Mouse (Mus musculus) ES-Bruce4 (cell line): Measurements from ENCODE around the gene Map3k19. TPM values are rescaled to one million over a fixed set of nuclear protein-coding genes. Genes with fewer than 3 reads are reported as not detected.

Source experiments
- H3K27ac ChIP-seq: 2 replicates; pipeline ENCODE4 v1.5.1; 2012; ENCODE audit warnings: low read length, inconsistent platforms; ENCODE audit not compliant: insufficient read depth
- H3K27me3 ChIP-seq: 2 replicates; pipeline ENCODE4 v1.6.1; 2012; ENCODE audit warnings: mild to moderate bottlenecking, low read length, inconsistent platforms; ENCODE audit not compliant: control insufficient read depth, poor library complexity, insufficient read depth, severe bottlenecking
- H3K36me3 ChIP-seq: 2 replicates; pipeline ENCODE4 v1.6.1; 2012; ENCODE audit warnings: inconsistent platforms, mild to moderate bottlenecking, low read length, moderate library complexity; ENCODE audit not compliant: control insufficient read depth, poor library complexity, insufficient read depth, severe bottlenecking
- H3K4me1 ChIP-seq: one replicate; pipeline ENCODE4 v1.8.1; 2011; ENCODE audit warnings: low read length; ENCODE audit not compliant: control insufficient read depth, insufficient read depth
- H3K4me3 ChIP-seq: 2 replicates; pipeline ENCODE4 v1.5.1; 2011; ENCODE audit warnings: low read depth, mild to moderate bottlenecking, low read length
- H3K9ac ChIP-seq: 2 replicates; pipeline ENCODE4 v1.6.1; 2012; ENCODE audit warnings: low read depth, mild to moderate bottlenecking, inconsistent platforms; ENCODE audit not compliant: poor library complexity, severe bottlenecking
- H3K9me3 ChIP-seq: replicated peaks from 2 replicates; pipeline ENCODE4 v1.6.1; 2012; ENCODE audit warnings: mild to moderate bottlenecking, low read length, inconsistent platforms; ENCODE audit not compliant: control insufficient read depth, poor library complexity, insufficient read depth, severe bottlenecking
- CTCF ChIP-seq: IDR thresholded peaks from one replicate; pipeline ENCODE4 v1.8.1; 2011; ENCODE audit warnings: low read depth, low read length
- EP300 ChIP-seq: IDR thresholded peaks from 2 replicates; pipeline ENCODE4 v1.6.1; 2011; ENCODE audit warnings: low read depth, low read length; ENCODE audit not compliant: insufficient read depth
- POLR2A ChIP-seq: IDR thresholded peaks from one replicate; pipeline ENCODE4 v1.8.1; 2011; ENCODE audit warnings: low read length; ENCODE audit not compliant: insufficient read depth
- polyA plus RNA-seq: library from polyadenylated mRNA; stranded (reverse); fragments of >200 nt; gene quantifications from 2 replicates; pipeline ENCODE4 v1.2.4, GENCODE M21; 2011; ENCODE audit warnings: low read depth; ENCODE audit not compliant: missing spikeins, insufficient read depth, insufficient read length

The Map3k19 gene
- polyA plus RNA-seq, 1 experiment = not detected

DNA sequence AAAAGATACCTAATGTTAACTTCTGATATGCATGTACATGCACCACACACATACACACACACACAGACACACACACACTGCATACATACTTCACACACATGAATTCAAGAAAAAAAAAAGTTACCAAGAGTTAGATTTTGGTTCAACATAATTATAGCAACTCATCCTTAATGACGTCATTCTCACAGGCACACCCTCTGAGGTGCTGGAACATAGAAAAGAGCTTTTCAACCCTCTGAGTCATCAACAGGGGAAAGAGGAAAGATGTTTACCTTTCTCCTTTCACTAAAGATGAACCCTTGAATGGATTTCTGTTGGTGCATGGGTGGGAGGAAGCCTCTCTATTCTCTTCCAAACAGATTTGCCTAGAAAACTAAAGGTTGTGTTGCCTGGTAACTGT, 16.2 kb downstream of the Map3k19 start:
- TF ChIP-seq EP300 = no peak
- Histone ChIP-seq H3K4me3 (no peak overlapping the region), H3K27ac (no peak overlapping the region), H3K36me3 (no peaks in the 10 kb centered on the region), H3K27me3 (no peaks in the 10 kb centered on the region), H3K9ac (no peak overlapping the region), H3K9me3 (no peaks in the 10 kb centered on the region), H3K4me1 (no peaks in the 10 kb centered on the region)

DNA sequence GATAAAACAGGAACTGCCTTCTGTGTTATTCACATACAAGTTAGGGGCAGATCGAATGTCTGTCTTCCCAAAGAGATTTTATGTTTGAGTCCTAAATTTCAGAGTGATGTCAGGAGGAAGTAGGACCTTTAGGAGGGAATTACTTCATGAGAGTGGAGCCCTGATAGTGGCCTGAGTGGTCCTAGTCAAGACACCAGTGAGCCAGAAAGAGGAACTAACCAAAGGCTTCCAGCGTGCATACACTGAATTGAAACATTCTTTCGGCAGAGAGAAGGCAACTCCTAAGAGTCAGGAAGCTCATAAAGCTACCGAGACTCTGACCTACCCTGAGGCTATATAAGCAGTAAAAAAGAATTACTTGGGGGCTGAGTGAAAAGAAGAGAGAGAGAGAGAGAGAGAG, 18.2 kb downstream of the Map3k19 start:
- TF ChIP-seq POLR2A (no peak), EP300 (no peak), CTCF (no peak)
- H3K4me3 ChIP-seq = no peak overlapping the region
- H3K36me3 ChIP-seq = no peaks in the 10 kb centered on the region
- H3K4me1 ChIP-seq = no peaks in the 10 kb centered on the region
- no peaks in the 10 kb centered on the region for H3K27me3 ChIP-seq
- H3K27ac ChIP-seq = no peak overlapping the region
- H3K9ac ChIP-seq = no peak overlapping the region
- H3K9me3 ChIP-seq = no peaks in the 10 kb centered on the region

DNA sequence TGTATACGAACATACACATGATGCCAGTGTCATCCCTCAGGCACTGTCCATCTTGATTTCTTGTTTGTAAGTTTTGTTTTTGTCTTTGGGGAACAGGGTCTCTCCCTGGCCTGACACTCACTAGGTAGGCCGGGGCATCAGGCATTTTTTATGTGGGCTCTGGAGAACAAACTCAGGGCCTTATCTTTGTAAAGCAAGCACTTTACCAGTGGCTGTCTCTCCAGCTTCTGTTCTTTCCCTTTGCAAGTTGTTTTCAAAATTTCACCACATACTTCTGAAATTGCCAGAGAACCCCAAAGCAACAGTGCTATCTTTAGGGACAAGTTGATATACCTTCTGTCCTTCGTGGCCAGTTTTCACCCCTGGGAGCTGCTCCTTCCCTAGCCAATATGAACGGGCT, 20.6 kb downstream of the Map3k19 start:
- TF ChIP-seq CTCF (no peak), EP300 (no peak), POLR2A (no peak)
- no peaks in the 10 kb centered on the region for H3K4me1 ChIP-seq
- no peaks in the 10 kb centered on the region for H3K36me3 ChIP-seq
- H3K9ac ChIP-seq = no peak overlapping the region
- H3K9me3 ChIP-seq = no peaks in the 10 kb centered on the region
- H3K4me3 ChIP-seq = no peak overlapping the region
- no peak overlapping the region for H3K27ac ChIP-seq
- no peaks in the 10 kb centered on the region for H3K27me3 ChIP-seq

DNA sequence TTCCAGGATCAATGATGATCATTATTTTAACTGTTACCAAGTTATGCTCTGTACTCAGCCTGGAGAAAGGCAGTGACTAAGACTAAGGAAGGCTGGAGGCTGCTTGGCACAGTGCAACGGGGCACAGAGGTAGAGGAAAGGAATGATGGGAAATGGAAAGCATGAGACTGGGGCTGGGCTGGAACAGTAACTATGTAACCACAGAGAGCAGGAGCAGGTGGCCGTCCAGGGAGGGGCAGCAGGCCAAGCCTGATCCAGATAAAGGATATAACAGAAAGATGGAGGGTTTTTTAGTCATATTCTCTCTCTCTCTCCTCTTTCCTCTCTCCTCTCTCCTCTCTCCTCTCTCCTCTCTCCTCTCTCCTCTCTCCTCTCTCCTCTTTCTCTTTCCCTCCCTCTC, 21.1 kb downstream of the Map3k19 start:
- Histone ChIP-seq H3K27me3 (no peaks in the 10 kb centered on the region), H3K4me1 (no peaks in the 10 kb centered on the region), H3K9me3 (no peaks in the 10 kb centered on the region), H3K4me3 (no peak overlapping the region), H3K9ac (no peak overlapping the region), H3K27ac (no peak overlapping the region), H3K36me3 (no peaks in the 10 kb centered on the region)
- TF ChIP-seq POLR2A = no peak
- TF ChIP-seq EP300 = no peak
- TF ChIP-seq CTCF = no peak

DNA sequence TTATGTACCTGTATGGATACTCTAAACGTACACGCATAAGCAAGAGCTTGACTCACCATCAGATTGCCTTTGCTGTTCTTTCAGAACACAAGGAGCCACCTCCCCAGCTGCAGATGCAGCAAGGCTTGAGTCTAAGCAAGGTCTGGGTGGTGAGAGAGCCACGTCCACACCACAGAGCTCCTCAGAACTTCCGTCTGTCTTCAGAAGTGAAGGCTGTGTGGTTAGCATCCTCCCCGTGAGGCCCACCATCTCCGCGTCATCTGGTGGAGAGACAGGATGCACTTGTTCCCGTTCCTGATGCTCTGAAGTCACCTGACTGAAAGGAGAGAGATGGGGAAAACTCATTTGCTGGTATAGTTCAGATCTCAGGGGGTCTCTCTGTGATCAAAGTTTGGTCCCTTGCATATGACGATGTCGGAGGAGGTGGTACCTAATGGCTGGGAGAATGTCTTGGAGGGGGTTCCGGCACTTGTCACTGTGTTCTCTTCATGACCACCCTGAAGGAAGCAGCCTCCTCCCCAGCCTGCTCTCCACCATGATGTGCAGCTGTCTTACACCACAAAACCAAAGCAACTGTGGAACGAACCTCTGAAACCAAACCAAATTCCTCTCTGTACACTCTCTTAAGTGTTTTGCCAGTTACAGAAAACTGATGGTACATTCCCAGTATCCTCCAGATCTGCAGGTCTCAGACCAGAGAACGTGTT, 24.5 kb downstream of the Map3k19 start:
- no peaks in the 10 kb centered on the region for H3K9me3 ChIP-seq
- H3K36me3 ChIP-seq = no peaks in the 10 kb centered on the region
- no peak overlapping the region for H3K4me3 ChIP-seq
- no peak overlapping the region for H3K27ac ChIP-seq
- no peaks in the 10 kb centered on the region for H3K4me1 ChIP-seq
- TF ChIP-seq EP300 (no peak), CTCF (no peak)
- H3K27me3 ChIP-seq = no peaks in the 10 kb centered on the region
- H3K9ac ChIP-seq = no peak overlapping the region

DNA sequence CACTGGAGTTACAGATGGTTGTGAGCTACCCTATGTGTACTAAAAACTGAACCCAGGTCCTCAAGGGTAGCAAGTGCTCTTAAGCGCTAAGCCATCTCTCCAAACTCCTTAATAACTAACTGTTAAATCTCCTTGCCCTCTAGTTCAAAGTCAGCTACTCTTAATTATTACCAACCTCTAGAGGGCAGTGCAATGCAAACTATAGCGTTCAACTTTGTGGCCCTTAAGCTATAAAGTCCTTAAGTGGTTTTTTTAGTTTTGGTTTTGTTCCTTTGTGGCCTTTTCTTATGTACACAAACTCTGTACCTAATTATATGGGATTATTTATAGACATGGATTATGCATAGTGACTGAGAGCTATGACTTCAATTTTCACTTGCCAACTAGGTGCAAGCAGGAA, 27.5 kb downstream of the Map3k19 start:
- no peaks in the 10 kb centered on the region for H3K36me3 ChIP-seq
- TF ChIP-seq EP300 = no peak
- TF ChIP-seq POLR2A = no peak
- no peak for TF ChIP-seq CTCF
- no peak overlapping the region for H3K9ac ChIP-seq
- H3K4me1 ChIP-seq = no peaks in the 10 kb centered on the region
- no peaks in the 10 kb centered on the region for H3K9me3 ChIP-seq
- H3K27me3 ChIP-seq = no peaks in the 10 kb centered on the region
- H3K4me3 ChIP-seq = no peak overlapping the region
- H3K27ac ChIP-seq = no peak overlapping the region
